Mouse (Mus musculus) retina, adult 2 months (tissue): Measurements from ENCODE around the gene Pea15a.

Experiments used
- DNase-seq: peaks from one replicate; pipeline ENCODE4 v3.0.0-alpha.2; 2012; ENCODE audit warnings: low read depth, low spot score

The Pea15a gene

DNA sequence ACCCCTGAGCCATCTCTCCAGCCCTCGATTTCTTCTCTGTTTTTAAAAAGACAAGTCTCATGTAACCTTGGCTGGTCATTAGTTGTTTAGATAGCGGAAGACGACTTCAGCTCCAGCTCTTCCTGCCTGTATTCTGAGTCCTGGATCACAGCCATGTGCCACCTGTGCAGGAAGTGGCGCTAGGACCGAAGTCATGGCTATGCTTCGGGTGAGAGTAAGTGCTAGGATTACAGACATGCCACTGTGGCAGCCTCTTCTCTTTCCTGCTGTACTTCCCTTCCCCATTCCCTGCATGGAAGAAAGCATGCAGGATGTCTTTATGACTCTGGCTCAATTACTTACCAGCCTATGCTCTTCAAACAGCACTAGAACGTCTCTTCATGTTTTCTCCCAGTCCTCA is 27.5 kb downstream of the Pea15a start:
- no peak for DNase-seq

DNA sequence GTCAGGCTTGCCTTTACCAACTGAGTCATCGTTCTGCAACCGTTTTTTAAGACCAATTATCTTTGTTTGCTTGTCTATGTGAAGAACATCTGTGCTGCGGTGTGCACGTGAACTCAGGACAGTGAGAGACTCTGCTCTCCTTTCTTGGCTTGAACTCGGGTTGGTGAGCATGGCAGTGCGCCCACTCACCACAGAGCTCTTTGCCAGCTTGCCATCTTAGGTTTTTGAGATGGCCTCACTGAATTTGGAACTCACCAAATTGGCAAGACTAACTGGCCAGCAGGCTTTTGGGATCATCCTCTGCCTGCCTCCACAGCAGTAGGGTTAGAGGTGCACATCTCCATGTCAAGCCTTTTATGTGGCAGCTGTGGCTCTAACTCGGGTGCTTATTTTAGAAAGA is 28.8 kb downstream of the Pea15a start:
- no peak for DNase-seq

DNA sequence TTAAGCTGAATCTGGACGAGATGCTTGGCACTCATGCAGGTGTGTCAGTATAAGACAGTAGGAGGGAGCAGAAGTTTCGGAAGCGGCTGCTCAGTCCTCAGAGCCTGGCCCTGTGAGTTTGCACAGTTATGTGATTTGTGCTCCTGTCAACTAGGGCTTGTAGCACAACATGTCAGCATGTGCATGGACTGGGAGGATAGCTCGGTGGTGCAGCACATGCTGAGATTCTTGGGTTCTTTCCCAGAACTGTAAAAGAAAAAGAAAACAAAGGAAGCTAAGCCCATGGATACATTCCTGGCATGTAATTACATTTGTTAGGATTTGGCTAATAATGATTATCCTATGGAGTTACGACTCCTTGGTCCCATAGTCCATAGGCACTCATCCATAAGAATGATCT is 33.4 kb downstream of the Pea15a start:
- no peak for DNase-seq

DNA sequence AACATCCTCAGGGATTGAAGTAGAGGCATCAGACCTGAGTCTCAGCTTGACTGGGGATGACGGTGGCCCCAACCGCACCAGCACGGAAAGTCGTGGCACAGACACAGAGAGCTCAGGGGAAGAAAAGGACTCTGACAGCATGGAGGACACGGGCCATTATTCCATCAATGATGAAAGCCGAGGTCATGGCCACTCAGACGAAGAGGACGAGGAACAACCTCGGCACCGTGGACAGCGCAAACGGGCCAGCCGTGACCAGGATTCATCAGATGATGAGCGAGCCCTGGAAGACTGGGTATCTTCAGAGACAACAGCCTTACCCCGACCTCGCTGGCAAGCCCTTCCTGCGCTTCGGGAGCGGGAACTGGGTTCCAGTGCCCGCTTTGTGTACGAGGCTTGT is 34.2 kb downstream of the Pea15a start:
- DNase-seq, result no peak

GRCm38 (mm10) chr1:172169809-172170208 is 36.8 kb downstream of the Pea15a start:
- no peak for DNase-seq

- no peak for DNase-seq
Measured at GRCm38 (mm10) chr1:172167911-172168310, 38.7 kb downstream of the Pea15a start.

DNA sequence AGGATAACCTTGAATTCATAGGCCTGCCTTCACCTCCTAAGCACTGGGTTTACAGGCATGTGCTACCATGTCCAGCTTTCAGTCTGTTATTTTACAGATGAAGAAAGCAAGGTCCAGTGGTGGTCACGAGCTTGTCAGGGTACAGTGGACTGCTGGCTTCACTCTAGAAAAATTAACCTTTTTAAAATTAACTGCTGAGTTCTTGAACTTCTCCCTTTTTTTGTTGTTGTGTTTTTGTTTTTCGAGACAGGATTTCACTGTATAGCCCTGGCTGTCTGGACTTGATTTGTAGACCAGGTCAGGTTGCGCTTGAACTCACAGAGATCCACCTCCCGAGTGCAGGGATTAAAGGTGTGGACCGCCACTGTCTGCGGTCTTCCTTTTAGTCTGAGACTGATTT is 43.6 kb downstream of the Pea15a start:
- no peak for DNase-seq

DNA sequence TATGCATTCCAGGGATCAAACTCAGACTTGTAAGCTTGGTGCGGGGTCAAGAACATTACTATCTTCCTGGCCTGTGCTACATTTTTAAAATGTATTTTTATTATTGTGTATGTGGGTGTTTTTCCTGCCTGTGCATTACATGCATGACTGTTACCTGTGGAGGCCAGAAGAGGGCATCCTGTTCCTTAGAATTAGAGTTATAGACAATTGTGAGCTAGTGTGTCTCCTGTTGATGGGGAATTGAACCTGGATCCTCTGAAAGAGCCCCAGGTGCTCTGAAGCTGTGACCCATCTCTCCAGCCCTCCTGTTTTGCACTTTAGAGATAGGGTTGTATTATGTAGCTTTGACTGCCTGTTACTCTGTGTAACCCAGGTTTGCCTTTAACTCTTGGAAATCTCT is 44.6 kb downstream of the Pea15a start:
- no peak for DNase-seq

DNA sequence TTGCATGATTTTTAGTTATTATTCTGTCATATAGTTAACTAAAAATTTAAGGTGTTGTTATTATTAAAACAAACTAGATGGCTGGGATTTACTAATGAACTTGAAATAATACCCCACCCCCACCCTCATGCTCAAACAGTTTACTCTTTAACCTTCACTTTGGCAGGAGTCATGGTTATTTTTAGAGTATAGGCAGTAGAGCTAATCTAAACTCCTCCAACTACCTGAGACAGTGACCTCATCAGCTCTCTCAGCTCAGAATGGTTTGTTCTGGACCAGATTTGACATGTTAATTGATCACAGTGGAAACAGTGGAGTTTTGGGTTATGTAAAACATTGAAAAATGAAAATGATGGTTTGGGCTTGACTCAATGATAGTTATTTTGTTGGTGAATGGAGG is 46.1 kb downstream of the Pea15a start:
- DNase-seq, result no peak

DNA sequence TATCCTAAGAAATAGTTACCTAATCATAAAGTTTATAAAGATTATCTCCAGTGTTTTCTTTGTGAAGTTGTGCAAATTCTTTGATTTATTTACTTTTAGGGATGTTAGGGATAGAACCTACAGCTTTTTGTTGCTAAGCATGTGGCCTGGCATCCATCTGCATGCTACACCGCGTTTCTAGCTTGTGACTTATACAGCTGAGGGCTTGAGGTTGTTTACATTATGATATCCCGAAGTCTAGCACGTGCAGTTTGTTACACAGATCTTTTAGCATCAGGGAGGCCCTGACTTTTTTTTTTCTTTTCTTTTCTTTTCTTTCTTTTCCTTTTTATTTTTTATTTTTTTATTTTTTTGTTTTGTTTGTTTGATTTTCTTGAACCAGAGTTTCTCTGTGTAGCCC is 46.6 kb downstream of the Pea15a start:
- no peak for DNase-seq

GRCm38 (mm10) chr1:172155518-172155917 is 51.1 kb downstream of the Pea15a start:
- DNase-seq, result no peak

DNA sequence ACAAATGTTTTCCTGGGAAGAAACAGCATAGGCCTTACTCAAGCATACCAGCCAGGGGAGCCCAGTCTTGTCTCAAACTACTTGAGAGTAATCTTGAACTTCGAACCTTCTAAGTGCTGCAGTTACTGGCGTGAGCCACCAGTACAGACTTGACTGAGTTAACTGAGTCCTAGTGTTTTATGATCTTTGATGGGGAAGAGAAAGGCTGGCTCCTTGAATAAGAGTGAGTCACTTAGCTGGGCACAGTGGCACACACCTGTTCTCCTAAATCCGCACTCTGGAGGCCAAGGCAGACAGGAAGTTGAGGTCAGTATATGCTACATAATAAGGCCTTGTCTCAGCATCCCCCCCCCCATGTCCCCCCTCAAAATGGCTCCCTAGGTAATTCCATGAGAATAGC is 52.1 kb downstream of the Pea15a start:
- DNase-seq, result no peak

DNA sequence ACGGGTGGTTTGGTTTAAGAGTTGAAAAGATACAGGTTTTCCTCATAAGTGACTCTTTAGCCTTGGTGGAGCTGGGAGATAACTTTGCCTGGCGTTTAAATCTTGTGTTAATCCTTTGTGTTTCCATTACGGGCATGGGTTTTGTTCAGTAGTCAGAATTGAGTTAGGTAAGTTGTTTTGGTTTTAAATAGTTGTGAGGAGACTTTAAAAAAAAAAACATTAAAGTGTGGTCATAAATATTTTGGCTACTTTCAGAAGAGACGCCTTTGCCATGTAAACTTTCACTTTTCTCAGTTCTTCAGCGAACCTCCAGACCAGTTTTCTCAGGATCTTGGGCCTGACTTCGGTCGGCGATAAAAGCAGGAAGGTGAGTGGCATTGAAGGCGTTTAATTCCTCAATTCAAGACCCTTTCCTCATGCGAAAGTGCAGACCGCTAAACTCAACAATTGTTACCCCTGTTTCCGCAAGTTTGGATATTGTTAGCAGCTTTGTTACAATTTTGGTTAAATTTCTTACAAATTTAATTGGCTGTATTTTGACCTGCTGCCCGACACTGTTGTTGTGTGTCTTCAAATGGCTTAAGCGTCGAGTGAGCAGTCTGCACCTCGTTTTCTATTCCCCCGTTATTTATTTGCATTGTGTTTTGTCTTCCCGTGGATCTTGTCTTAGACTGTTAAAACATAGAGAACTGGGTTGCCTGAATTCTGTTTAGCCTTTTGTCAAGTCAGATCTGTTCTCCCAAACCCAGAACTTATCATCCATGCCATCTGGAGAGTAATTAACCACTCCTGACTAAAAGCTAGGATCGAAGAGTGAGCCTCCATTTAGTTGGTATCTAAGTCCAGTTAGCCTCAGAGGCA is 57.4 kb downstream of the Pea15a start:
- no peak for DNase-seq

DNA sequence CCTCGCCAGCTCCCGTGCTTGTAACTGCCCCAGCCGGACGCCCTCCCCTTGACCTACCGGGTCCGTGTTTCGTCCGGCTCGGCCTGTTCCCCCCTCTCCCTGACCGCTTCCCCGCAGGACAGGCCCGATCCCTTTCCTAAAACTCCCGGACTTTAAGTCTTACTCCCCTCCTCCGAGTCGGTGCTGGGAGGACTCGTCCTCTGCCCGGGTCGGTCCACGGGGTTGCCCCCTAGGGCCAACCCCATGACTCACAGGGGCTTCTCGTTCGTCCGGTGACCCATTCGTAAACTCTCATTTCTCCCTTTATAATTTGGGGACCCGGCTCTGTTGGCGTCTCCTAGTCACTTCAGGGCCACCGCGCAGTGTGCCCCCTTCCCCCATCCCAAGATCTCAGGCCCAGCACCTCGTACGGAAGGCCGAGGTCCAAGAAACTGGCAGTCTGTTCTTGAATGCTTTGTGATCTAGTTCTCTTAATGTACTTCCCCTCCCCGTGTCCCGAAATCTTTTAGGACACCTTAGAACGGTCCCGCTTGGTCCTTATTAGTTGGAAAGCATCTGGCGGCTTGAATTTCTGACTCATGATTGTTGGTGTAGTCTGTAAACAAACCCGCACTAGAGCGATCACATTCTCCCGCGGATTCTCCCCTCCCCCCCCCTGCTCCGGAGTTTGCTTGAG is 58.2 kb downstream of the Pea15a start:
- DNase-seq, result no peak

- peak; percentile 85 for DNase-seq
Measured at GRCm38 (mm10) chr1:172147835-172148278, 58.7 kb downstream of the Pea15a start, which contains the start of gene Dcaf8. Gene Dcaf8, plus strand, starts transcription at chr1:172148084.
